Mouse (Mus musculus): ENCODE results near the gene Zmym2. TPM values are rescaled to one million over a fixed set of nuclear protein-coding genes. Genes with fewer than 3 reads are reported as not detected.
"Not testable (repeated sequence)": the region's sequence is repeated elsewhere in the genome, so short reads cannot be mapped to it uniquely, and the experiment has no call there.

The Zmym2 gene
- polyA plus RNA-seq (2021) = 52.7 TPM

GRCm38 (mm10) chr14:56886594-56887513, at the start of gene Zmym2:
Gene Zmym2, plus strand, starts transcription at chr14:56886653.
- POLR2A ChIA-PET; H3K27me3 ChIP-seq; DNase-seq (ENCODE audit: low read depth, low spot score); CTCF ChIA-PET; in situ Hi-C loops (cut with MboI; ENCODE audit: low pct_unique_long_range_greater_than_20kb): not testable (repeated sequence)
- ATAC-seq = peak; percentile 76
- TF ChIP-seq CTCF (IDR thresholded peaks at IDR 0.05) = peak; percentile 80

GRCm38 (mm10) chr14:56844033-56844432, 42.4 kb upstream of the Zmym2 start:
- POLR2A ChIA-PET = no interaction called here
- ATAC-seq (no peak), DNase-seq (ENCODE audit: low read depth, low spot score) (no peak)
- CTCF ChIA-PET = no interaction called here
- no peak for TF ChIP-seq CTCF (IDR thresholded peaks at IDR 0.05)
- no peaks in the 10 kb centered on the region for H3K27me3 ChIP-seq
- in situ Hi-C loops (cut with MboI; ENCODE audit: low pct_unique_long_range_greater_than_20kb) = no loop called here

GRCm38 (mm10) chr14:56844507-56844906, 41.9 kb upstream of the Zmym2 start:
- ChIA-PET CTCF (no interaction called here), POLR2A (no interaction called here)
- ATAC-seq (no peak), DNase-seq (ENCODE audit: low read depth, low spot score) (no peak)
- no peak for TF ChIP-seq CTCF (IDR thresholded peaks at IDR 0.05)
- in situ Hi-C loops (cut with MboI; ENCODE audit: low pct_unique_long_range_greater_than_20kb) = no loop called here
- no peaks in the 10 kb centered on the region for H3K27me3 ChIP-seq

GRCm38 (mm10) chr14:56848322-56848721, 38.1 kb upstream of the Zmym2 start:
- ATAC-seq (no peak), DNase-seq (ENCODE audit: low read depth, low spot score) (no peak)
- in situ Hi-C loops (cut with MboI; ENCODE audit: low pct_unique_long_range_greater_than_20kb) = no loop called here
- peaks cover 7% of the 10 kb centered on the region for H3K27me3 ChIP-seq
- CTCF ChIA-PET = no interaction called here
- TF ChIP-seq CTCF (IDR thresholded peaks at IDR 0.05) = no peak
- POLR2A ChIA-PET = no interaction called here

- peaks cover 7% of the 10 kb centered on the region for H3K27me3 ChIP-seq
- POLR2A ChIA-PET = no interaction called here
- ATAC-seq (no peak), DNase-seq (ENCODE audit: low read depth, low spot score) (no peak)
- CTCF ChIA-PET = no interaction called here
- TF ChIP-seq CTCF (IDR thresholded peaks at IDR 0.05) = no peak
- in situ Hi-C loops (cut with MboI; ENCODE audit: low pct_unique_long_range_greater_than_20kb) = no loop called here
Observed at GRCm38 (mm10) chr14:56849681-56850080, 36.8 kb upstream of the Zmym2 start.

GRCm38 (mm10) chr14:56864041-56864440, 22.4 kb upstream of the Zmym2 start:
- TF ChIP-seq CTCF (IDR thresholded peaks at IDR 0.05) = no peak
- peaks cover 15% of the 10 kb centered on the region for H3K27me3 ChIP-seq
- ATAC-seq = no peak
- ChIA-PET CTCF (no interaction called here), POLR2A (no interaction called here)
- in situ Hi-C loops (cut with MboI; ENCODE audit: low pct_unique_long_range_greater_than_20kb) = no loop called here
- no peak for DNase-seq (ENCODE audit: low read depth, low spot score)

- in situ Hi-C loops (cut with MboI; ENCODE audit: low pct_unique_long_range_greater_than_20kb) = no loop called here
- ChIA-PET POLR2A (no interaction called here), CTCF (no interaction called here)
- DNase-seq (ENCODE audit: low read depth, low spot score) (no peak), ATAC-seq (no peak)
- peaks cover 15% of the 10 kb centered on the region for H3K27me3 ChIP-seq
- no peak for TF ChIP-seq CTCF (IDR thresholded peaks at IDR 0.05)
Observed at GRCm38 (mm10) chr14:56864641-56865040, 21.8 kb upstream of the Zmym2 start.

GRCm38 (mm10) chr14:56865112-56865511, 21.3 kb upstream of the Zmym2 start:
- H3K27me3 ChIP-seq = peaks cover 15% of the 10 kb centered on the region
- in situ Hi-C loops (cut with MboI; ENCODE audit: low pct_unique_long_range_greater_than_20kb); CTCF ChIA-PET; ATAC-seq; POLR2A ChIA-PET; DNase-seq (ENCODE audit: low read depth, low spot score): not testable (repeated sequence)

GRCm38 (mm10) chr14:56873525-56873924, 12.9 kb upstream of the Zmym2 start:
- ATAC-seq = no peak
- in situ Hi-C loops (cut with MboI; ENCODE audit: low pct_unique_long_range_greater_than_20kb) = loop anchor here (5.0 kb wide), 1 partner anchor 46 kb away; no protein-coding TSS in a partner anchor
- DNase-seq (ENCODE audit: low read depth, low spot score) = no peak
- no peak for TF ChIP-seq CTCF (IDR thresholded peaks at IDR 0.05)
- ChIA-PET POLR2A (no interaction called here), CTCF (no interaction called here)
- peaks cover 5% of the 10 kb centered on the region for H3K27me3 ChIP-seq

- ATAC-seq = no peak
- ChIA-PET POLR2A (no interaction called here), CTCF (interaction anchor here (0.8 to 1.3 kb wide), 2 partner anchors 8 to 9 kb away, joined by 3 read pairs; no protein-coding TSS in a partner anchor)
- TF ChIP-seq CTCF (IDR thresholded peaks at IDR 0.05) = no peak
- H3K27me3 ChIP-seq = no peaks in the 10 kb centered on the region
- no peak for DNase-seq (ENCODE audit: low read depth, low spot score)
- in situ Hi-C loops (cut with MboI; ENCODE audit: low pct_unique_long_range_greater_than_20kb) = no loop called here
Observed at GRCm38 (mm10) chr14:56875586-56876159, 10.8 kb upstream of the Zmym2 start.

GRCm38 (mm10) chr14:56881271-56881670, 5.2 kb upstream of the Zmym2 start:
- in situ Hi-C loops (cut with MboI; ENCODE audit: low pct_unique_long_range_greater_than_20kb) = no loop called here
- no peak for DNase-seq (ENCODE audit: low read depth, low spot score)
- POLR2A ChIA-PET = no interaction called here
- no peak for TF ChIP-seq CTCF (IDR thresholded peaks at IDR 0.05)
- no peak for ATAC-seq
- CTCF ChIA-PET = no interaction called here
- no peaks in the 10 kb centered on the region for H3K27me3 ChIP-seq
